Mouse (Mus musculus) liver, postnatal 0 days (tissue): ENCODE measurements at regions not wholly inside any gene's neighbourhood (a gene's known extent, or its start where the extent isn't known, plus 50 kb on each side); places are given as distances from the start of the nearest gene placed in this dataset.

ENCODE experiments used
- ATAC-seq: fragments of 200-750 bp; cut with Nextera tagmentation; 2 replicates; pipeline ENCODE4 v1.8.0; 2017; ENCODE audit warnings: mild to moderate bottlenecking, moderate library complexity
- DNase-seq: peaks from one replicate; pipeline ENCODE4 v3.0.0-alpha.2; 2016
- H3K27ac ChIP-seq: fragments of 300-500 bp; sonication (generic); 2 replicates; pipeline ENCODE4 v1.5.1; 2014; ENCODE audit warnings: antibody characterized with exemption, moderate library complexity, mild to moderate bottlenecking, low read depth
- H3K27me3 ChIP-seq: fragments of 300-500 bp; sonication (generic); 2 replicates; pipeline ENCODE4 v1.6.1; 2014; ENCODE audit warnings: low read length, control low read depth, mixed read lengths; ENCODE audit not compliant: insufficient read depth
- H3K36me3 ChIP-seq: fragments of 300-500 bp; sonication (generic); replicated peaks from 2 replicates; pipeline ENCODE4 v1.6.1; 2014; ENCODE audit warnings: mild to moderate bottlenecking, control low read depth, low read length, moderate library complexity, mixed read lengths; ENCODE audit not compliant: insufficient read depth
- H3K4me1 ChIP-seq: fragments of 300-500 bp; sonication (generic); 2 replicates; pipeline ENCODE4 v1.6.1; 2014; ENCODE audit warnings: antibody characterized with exemption, mild to moderate bottlenecking, control low read depth; ENCODE audit not compliant: insufficient read depth
- H3K4me2 ChIP-seq: fragments of 300-500 bp; sonication (generic); 2 replicates; pipeline ENCODE4 v1.6.1; 2014; ENCODE audit warnings: low read depth, mild to moderate bottlenecking, low read length, moderate library complexity, mixed read lengths
- H3K4me3 ChIP-seq: fragments of 300-500 bp; sonication (generic); 2 replicates; pipeline ENCODE4 v1.5.1; 2014; ENCODE audit warnings: low read depth, low read length
- H3K9ac ChIP-seq: fragments of 300-500 bp; sonication (generic); replicated peaks from 2 replicates; pipeline ENCODE4 v1.6.1; 2014; ENCODE audit warnings: mild to moderate bottlenecking, moderate library complexity
- H3K9me3 ChIP-seq: fragments of 300-500 bp; sonication (generic); 2 replicates; pipeline ENCODE4 v1.6.1; 2016; ENCODE audit warnings: mild to moderate bottlenecking, control low read depth, low read length, mixed read lengths
- CTCF ChIP-seq: sonication (generic); IDR thresholded peaks from 2 replicates; pipeline ENCODE4 v1.5.1; 2016; ENCODE audit warnings: antibody characterized with exemption, low read depth
- EP300 ChIP-seq: IDR thresholded peaks from 2 replicates; pipeline ENCODE4 v1.6.1; 2016; ENCODE audit warnings: antibody characterized with exemption, low read depth, mild to moderate bottlenecking
- WGBS: fragments of 180-500 bp; shearing (Covaris S2); extraction: QIAGEN DNeasy Blood & Tissue Kit; methylation state at CpG from one replicate; pipeline ENCODE4 v1.1.7; 2014; ENCODE audit not compliant: insufficient replicate concordance; 5-methylcytosine and 5-hydroxymethylcytosine counted together

DNA sequence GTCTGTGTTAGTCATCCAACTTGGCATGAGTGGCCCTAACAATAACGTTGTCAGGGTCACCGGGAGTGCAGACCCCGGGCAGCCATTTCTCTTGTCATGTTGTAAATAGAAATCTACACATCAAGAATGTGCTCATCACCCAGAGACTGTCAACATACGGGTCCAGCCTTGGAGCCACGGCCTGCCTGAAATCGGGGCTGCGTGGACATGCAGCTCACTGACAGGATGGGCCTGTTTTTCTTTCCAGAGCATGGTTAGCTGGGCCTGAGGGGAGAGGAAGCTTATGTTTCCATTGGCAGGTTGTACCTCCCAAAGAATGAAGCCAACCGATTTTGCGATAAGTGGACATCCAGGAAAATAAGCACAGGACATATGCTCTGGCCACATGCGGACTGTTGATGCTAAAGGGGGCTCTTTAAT is 101.1 kb downstream of the Spata18 start:
- H3K27me3 ChIP-seq: no peaks in the 10 kb centered on the region
- 75% methylated on average over 10 of the region's 10 CpGs for WGBS
- ATAC-seq (no peak), DNase-seq (no peak)
- no peaks in the 10 kb centered on the region for H3K4me1 ChIP-seq
- no peak overlapping the region for H3K4me3 ChIP-seq
- no peak for TF ChIP-seq EP300
- no peak for TF ChIP-seq CTCF
- H3K27ac ChIP-seq: no peak overlapping the region
- no peak overlapping the region for H3K4me2 ChIP-seq
- no peaks in the 10 kb centered on the region for H3K36me3 ChIP-seq
- H3K9ac ChIP-seq: no peak overlapping the region
- no peaks in the 10 kb centered on the region for H3K9me3 ChIP-seq

- WGBS: 72% methylated on average over 7 of the region's 7 CpGs
- Histone ChIP-seq H3K4me2 (no peak overlapping the region), H3K4me1 (no peaks in the 10 kb centered on the region), H3K9ac (no peak overlapping the region), H3K27ac (no peak overlapping the region), H3K4me3 (no peak overlapping the region), H3K27me3 (no peaks in the 10 kb centered on the region), H3K36me3 (no peaks in the 10 kb centered on the region), H3K9me3 (no peaks in the 10 kb centered on the region)
- TF ChIP-seq EP300 (no peak), CTCF (no peak)
- ATAC-seq: no peak
- no peak for DNase-seq
Observed at GRCm38 (mm10) chr5:73753827-73754226, 102.6 kb downstream of the Spata18 start.

DNA sequence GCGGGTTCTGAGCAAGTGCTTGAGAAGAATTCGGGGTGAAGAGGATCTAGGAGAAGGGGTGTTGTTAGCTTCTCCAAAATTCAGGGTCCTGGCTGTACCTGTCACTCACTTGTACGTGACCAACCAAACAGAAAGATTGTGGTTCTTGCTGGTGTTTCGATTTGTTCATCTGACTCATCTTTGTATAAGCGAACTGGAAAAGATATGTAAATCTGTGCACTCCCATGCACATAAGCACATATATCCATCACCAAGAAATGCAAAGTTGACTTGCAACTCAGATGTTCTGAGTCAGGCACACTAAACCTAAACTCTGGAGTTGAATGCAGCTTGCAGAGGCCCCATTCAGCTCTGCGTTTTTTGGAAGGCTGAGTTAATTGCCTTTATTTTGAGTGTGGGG is 107.4 kb downstream of the Spata18 start:
- H3K4me3 ChIP-seq: no peak overlapping the region
- H3K4me1 ChIP-seq: no peaks in the 10 kb centered on the region
- no peaks in the 10 kb centered on the region for H3K36me3 ChIP-seq
- DNase-seq (no peak), ATAC-seq (no peak)
- TF ChIP-seq EP300 (no peak), CTCF (no peak)
- 73% methylated on average over 6 of the region's 6 CpGs for WGBS
- no peaks in the 10 kb centered on the region for H3K9me3 ChIP-seq
- no peak overlapping the region for H3K4me2 ChIP-seq
- no peak overlapping the region for H3K9ac ChIP-seq
- H3K27me3 ChIP-seq: no peaks in the 10 kb centered on the region
- H3K27ac ChIP-seq: no peak overlapping the region

DNA sequence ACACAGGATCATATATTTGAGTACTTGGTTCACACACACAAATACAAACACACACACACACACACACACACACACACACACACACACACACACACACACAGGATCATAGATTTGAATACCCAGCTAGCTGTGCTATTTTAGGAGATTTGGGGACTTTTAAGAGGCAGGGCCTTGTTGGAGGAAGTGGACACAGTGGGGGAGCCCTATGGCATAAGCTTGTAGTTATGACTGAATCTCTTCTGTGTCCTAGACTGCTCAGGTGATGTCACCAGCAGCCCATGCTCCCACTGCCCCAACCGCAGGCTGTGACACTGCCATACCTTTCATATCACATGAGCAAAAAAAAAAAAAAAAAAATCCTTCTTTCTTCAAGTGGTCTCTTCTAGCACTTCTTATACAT is 110.1 kb downstream of the Spata18 start:
- no peak overlapping the region for H3K4me3 ChIP-seq
- H3K9ac ChIP-seq: no peak overlapping the region
- H3K9me3 ChIP-seq: no peaks in the 10 kb centered on the region
- H3K27ac ChIP-seq: no peak overlapping the region
- H3K27me3 ChIP-seq: no peaks in the 10 kb centered on the region
- no peak for DNase-seq
- TF ChIP-seq CTCF (no peak), EP300 (no peak)
- H3K36me3 ChIP-seq: no peaks in the 10 kb centered on the region
- no peaks in the 10 kb centered on the region for H3K4me1 ChIP-seq
- no peak overlapping the region for H3K4me2 ChIP-seq
- ATAC-seq: no peak
- WGBS: 58% methylated on average over 1 of the region's 1 CpGs

GRCm38 (mm10) chr5:73761709-73762108 is 110.5 kb downstream of the Spata18 start:
- Histone ChIP-seq H3K4me2 (no peak overlapping the region), H3K4me1 (no peaks in the 10 kb centered on the region), H3K9me3 (no peaks in the 10 kb centered on the region), H3K27ac (no peak overlapping the region), H3K9ac (no peak overlapping the region), H3K4me3 (no peak overlapping the region), H3K27me3 (no peaks in the 10 kb centered on the region), H3K36me3 (no peaks in the 10 kb centered on the region)
- WGBS: 39% methylated on average over 8 of the region's 8 CpGs
- TF ChIP-seq EP300 (no peak), CTCF (peak; percentile 63)
- DNase-seq: peak; percentile 21
- no peak for ATAC-seq

- Histone ChIP-seq H3K36me3 (no peaks in the 10 kb centered on the region), H3K9ac (no peak overlapping the region), H3K4me3 (no peak overlapping the region), H3K9me3 (no peaks in the 10 kb centered on the region), H3K27me3 (no peaks in the 10 kb centered on the region), H3K4me1 (no peaks in the 10 kb centered on the region), H3K27ac (no peak overlapping the region), H3K4me2 (no peak overlapping the region)
- no peak for TF ChIP-seq EP300
- no peak for TF ChIP-seq CTCF
- 52% methylated on average over 1 of the region's 1 CpGs for WGBS
- DNase-seq (no peak), ATAC-seq (no peak)
Observed at GRCm38 (mm10) chr5:73764226-73764625, 113.0 kb downstream of the Spata18 start.

GRCm38 (mm10) chr5:73765466-73765865 is 114.3 kb downstream of the Spata18 start:
- no peaks in the 10 kb centered on the region for H3K27me3 ChIP-seq
- ATAC-seq (no peak), DNase-seq (no peak)
- no peaks in the 10 kb centered on the region for H3K36me3 ChIP-seq
- H3K4me1 ChIP-seq: no peaks in the 10 kb centered on the region
- WGBS: 72% methylated on average over 7 of the region's 7 CpGs
- TF ChIP-seq CTCF (no peak), EP300 (no peak)
- H3K4me3 ChIP-seq: no peak overlapping the region
- no peak overlapping the region for H3K27ac ChIP-seq
- H3K9me3 ChIP-seq: no peaks in the 10 kb centered on the region
- H3K9ac ChIP-seq: no peak overlapping the region
- H3K4me2 ChIP-seq: no peak overlapping the region
